ENCODE assay signal across 21 mouse cellular contexts in genomic region chr3:68036097-68036496, GRCm38 (mm10). TPM values are rescaled to one million over a fixed set of nuclear protein-coding genes. Genes with fewer than 3 reads are reported as not detected.
DNase-seq lines count a peak whose midpoint lies in the region; ATAC-seq lines count a peak whose summit lies in the region.
"Had no signal": no experiment of that assay in that cellular context is flagged by ENCODE, and none has a peak within 500 bp of the region (broad histone marks: within the 10 kb centered on the region; RNA-seq: fewer than 3 reads in every experiment).

No protein-coding gene starts in this region.

- intact Hi-C loops in left cerebral cortex, postnatal 36 days (cut with DNase I) = no loop called here

- no peak overlapping the region for H3K27ac ChIP-seq in embryonic facial prominence, embryonic 11.5 days (replicated peaks; ENCODE audit: low read depth, low read length)
- H3K27ac ChIP-seq in embryonic facial prominence, embryonic 10.5 days (replicated peaks) = no peak overlapping the region
- H3K27ac ChIP-seq in neural tube, embryonic 11.5 days (ENCODE audit: low read depth, low read length) = no peak overlapping the region
- 0 out of 2 replicates have a peak overlapping the region, but pooled peaks have one; percentile 4 for H3K27ac ChIP-seq in midbrain, embryonic 14.5 days (replicated peaks; ENCODE audit: low read depth, low read length)
- no peak overlapping the region for H3K27ac ChIP-seq in neural tube, embryonic 15.5 days (replicated peaks)
- H3K27ac ChIP-seq: heart, adult 2 months; liver, embryonic 14.5 days; lung, embryonic 15.5 days; stomach, postnatal 0 days had no signal

- no peak overlapping the region for H3K9ac ChIP-seq in embryonic facial prominence, embryonic 11.5 days (replicated peaks; ENCODE audit: low read length)
- H3K9ac ChIP-seq in neural tube, embryonic 11.5 days (ENCODE audit: low read length) = no peak overlapping the region
- no peak overlapping the region for H3K9ac ChIP-seq in midbrain, embryonic 14.5 days (replicated peaks; ENCODE audit: low read length)
- no peak overlapping the region for H3K9ac ChIP-seq in neural tube, embryonic 15.5 days (replicated peaks)
- H3K9ac ChIP-seq: liver, embryonic 14.5 days; lung, embryonic 15.5 days had no signal

- H3K36me3 ChIP-seq in embryonic facial prominence, embryonic 11.5 days (replicated peaks; ENCODE audit: control insufficient read depth, insufficient read depth, low read depth, low read length) = no peaks in the 10 kb centered on the region
- no peaks in the 10 kb centered on the region for H3K36me3 ChIP-seq in embryonic facial prominence, embryonic 10.5 days (replicated peaks)
- no peaks in the 10 kb centered on the region for H3K36me3 ChIP-seq in neural tube, embryonic 11.5 days (ENCODE audit: control insufficient read depth, insufficient read depth, low read length)
- H3K36me3 ChIP-seq in midbrain, embryonic 14.5 days (ENCODE audit: control insufficient read depth, insufficient read depth, low read length) = no peaks in the 10 kb centered on the region
- no peaks in the 10 kb centered on the region for H3K36me3 ChIP-seq in neural tube, embryonic 15.5 days
- H3K36me3 ChIP-seq: lung, embryonic 15.5 days had no signal

- 0 out of 2 replicates have a peak, but pooled peaks have one; percentile 67 for ATAC-seq in embryonic facial prominence, embryonic 11.5 days (replicated peaks; ENCODE audit: insufficient number of reproducible peaks, low FRiP score, low TSS enrichment, low read depth)
- peak; percentile 75; the same call in 1 of the 2 replicates for ATAC-seq in neural tube, embryonic 11.5 days (ENCODE audit: insufficient read depth, low FRiP score, low TSS enrichment)
- ATAC-seq in midbrain, embryonic 14.5 days (ENCODE audit: low FRiP score, low TSS enrichment) = no peak
- ATAC-seq in neural tube, embryonic 15.5 days (ENCODE audit: low FRiP score) = peak; percentile 78
- ATAC-seq: CD4-positive, CD25-positive, alpha-beta regulatory T cell, adult 4 months; intestine, embryonic 16.5 days had no signal

- WGBS in embryonic facial prominence, embryonic 11.5 days = 62% methylated on average over 3 of the region's 3 CpGs
- WGBS in embryonic facial prominence, embryonic 10.5 days = 73% methylated on average over 3 of the region's 3 CpGs
- WGBS in neural tube, embryonic 11.5 days = 40% methylated on average over 3 of the region's 3 CpGs
- WGBS in midbrain, embryonic 14.5 days = 24% methylated on average over 3 of the region's 3 CpGs
- WGBS in neural tube, embryonic 15.5 days = 17% methylated on average over 3 of the region's 3 CpGs

- no peak overlapping the region for H3K4me2 ChIP-seq in embryonic facial prominence, embryonic 11.5 days (ENCODE audit: low read depth, low read length)
- no peak overlapping the region for H3K4me2 ChIP-seq in neural tube, embryonic 11.5 days (ENCODE audit: low read depth)
- no peak overlapping the region for H3K4me2 ChIP-seq in midbrain, embryonic 14.5 days (ENCODE audit: low read length)
- H3K4me2 ChIP-seq in neural tube, embryonic 15.5 days = no peak overlapping the region
- H3K4me2 ChIP-seq: lung, embryonic 15.5 days had no signal

- H3K9me3 ChIP-seq in embryonic facial prominence, embryonic 11.5 days (replicated peaks; ENCODE audit: control insufficient read depth, low read length) = no peaks in the 10 kb centered on the region
- no peaks in the 10 kb centered on the region for H3K9me3 ChIP-seq in embryonic facial prominence, embryonic 10.5 days
- H3K9me3 ChIP-seq in neural tube, embryonic 11.5 days (ENCODE audit: control insufficient read depth, low read length) = no peaks in the 10 kb centered on the region
- no peaks in the 10 kb centered on the region for H3K9me3 ChIP-seq in midbrain, embryonic 14.5 days (ENCODE audit: control insufficient read depth, low read length)
- H3K9me3 ChIP-seq in neural tube, embryonic 15.5 days (replicated peaks) = no peaks in the 10 kb centered on the region
- H3K9me3 ChIP-seq: lung, embryonic 15.5 days had no signal

- H3K4me3 ChIP-seq in embryonic facial prominence, embryonic 11.5 days (ENCODE audit: low read depth, low read length) = no peak overlapping the region
- no peak overlapping the region for H3K4me3 ChIP-seq in embryonic facial prominence, embryonic 10.5 days
- no peak overlapping the region for H3K4me3 ChIP-seq in neural tube, embryonic 11.5 days (ENCODE audit: low read depth, low read length)
- no peak overlapping the region for H3K4me3 ChIP-seq in midbrain, embryonic 14.5 days (replicated peaks; ENCODE audit: low read depth, low read length)
- H3K4me3 ChIP-seq in neural tube, embryonic 15.5 days (replicated peaks) = no peak overlapping the region
- H3K4me3 ChIP-seq: heart, adult 2 months; lung, embryonic 15.5 days had no signal

- H3K4me1 ChIP-seq in embryonic facial prominence, embryonic 11.5 days (ENCODE audit: control insufficient read depth, insufficient read depth, low read length) = no peaks in the 10 kb centered on the region
- no peaks in the 10 kb centered on the region for H3K4me1 ChIP-seq in embryonic facial prominence, embryonic 10.5 days
- no peaks in the 10 kb centered on the region for H3K4me1 ChIP-seq in neural tube, embryonic 11.5 days (ENCODE audit: control insufficient read depth, insufficient read depth, low read length)
- H3K4me1 ChIP-seq in midbrain, embryonic 14.5 days (ENCODE audit: control insufficient read depth, insufficient read depth, low read length) = peaks cover 9% of the 10 kb centered on the region; the same call in 1 of the 2 replicates
- H3K4me1 ChIP-seq in neural tube, embryonic 15.5 days = peaks cover 6% of the 10 kb centered on the region; the same call in 1 of the 2 replicates
- H3K4me1 ChIP-seq: lung, embryonic 15.5 days had no signal

- DNase-seq in embryonic facial prominence, embryonic 11.5 days (ENCODE audit: low spot score) = no peak
- no peak for DNase-seq in embryonic facial prominence, embryonic 10.5 days (ENCODE audit: low spot score)
- peak; percentile 39 for DNase-seq in neural tube, embryonic 11.5 days (ENCODE audit: low spot score)
- DNase-seq in neural tube, embryonic 10.5 days (ENCODE audit: extremely low spot score, low spot score) = no peak
- peak; percentile 55 for DNase-seq in midbrain, embryonic 14.5 days
- no peak for DNase-seq in right cerebral cortex, postnatal 14 days
- no peak for DNase-seq in left cerebral cortex, postnatal 36 days (ENCODE audit: low spot score in 2 of 2)
- DNase-seq: adrenal gland, postnatal 25 days; cerebellum, adult 2 months; gastrocnemius, postnatal 10 days; heart, adult 2 months; heart, postnatal 36 days; lung, postnatal 4 days; retina, postnatal 1 day; right cerebral cortex, postnatal 4 days had no signal

- H3K27me3 ChIP-seq in embryonic facial prominence, embryonic 11.5 days (ENCODE audit: control insufficient read depth, insufficient read depth, low read length) = no peaks in the 10 kb centered on the region
- H3K27me3 ChIP-seq in embryonic facial prominence, embryonic 10.5 days (replicated peaks; ENCODE audit: low read depth, poor library complexity, severe bottlenecking) = no peaks in the 10 kb centered on the region
- H3K27me3 ChIP-seq in neural tube, embryonic 11.5 days (ENCODE audit: control insufficient read depth, insufficient read depth, low read length) = no peaks in the 10 kb centered on the region
- no peaks in the 10 kb centered on the region for H3K27me3 ChIP-seq in midbrain, embryonic 14.5 days (ENCODE audit: control insufficient read depth, insufficient read depth, low read length)
- H3K27me3 ChIP-seq in neural tube, embryonic 15.5 days (replicated peaks) = no peaks in the 10 kb centered on the region
- H3K27me3 ChIP-seq: lung, embryonic 15.5 days had no signal

RNA-seq across cellular contexts. Expression of gene Schip1, which starts 28.5 kb away (rescaled TPM):
- polyA plus RNA-seq in embryonic facial prominence, embryonic 11.5 days (2014; fragmentation: Nextera tagmentation; extraction: Ambion mirVana) = 41.7 and 44.3 TPM in 2 replicates
- 37.8 and 39.4 TPM in 2 replicates for polyA plus RNA-seq in embryonic facial prominence, embryonic 10.5 days (2016; fragmentation: Nextera tagmentation; extraction: Ambion mirVana)
- 85.5 and 87.2 TPM in 2 replicates for polyA plus RNA-seq in neural tube, embryonic 11.5 days (2014; fragmentation: Nextera tagmentation; extraction: Ambion mirVana)
- 152 and 154 TPM in 2 replicates for polyA plus RNA-seq in midbrain, embryonic 14.5 days (2014; fragmentation: Nextera tagmentation; extraction: Ambion mirVana)
- polyA plus RNA-seq in neural tube, embryonic 15.5 days (2015; fragmentation: Nextera tagmentation; extraction: Ambion mirVana) = 135 and 164 TPM in 2 replicates
- total RNA-seq in left cerebral cortex, postnatal 36 days (2021) = 100 to 1,000 TPM; 229 to 297 TPM
- polyA plus RNA-seq: CD4-positive, CD25-positive, alpha-beta regulatory T cell, adult 4 months had no signal

Comparison
In these comparisons a context has a peak if more than half of its experiments do, and no peak if none do; other contexts are left out.
1. DNase-seq: peak in neural tube, embryonic 11.5 days (single experiment) and midbrain, embryonic 14.5 days (single experiment); none in embryonic facial prominence, embryonic 11.5 days (single experiment), embryonic facial prominence, embryonic 10.5 days (single experiment), neural tube, embryonic 10.5 days (single experiment), right cerebral cortex, postnatal 14 days (single experiment) and left cerebral cortex, postnatal 36 days (0 of 2).